Mouse (Mus musculus) midbrain, embryonic 15.5 days (tissue): ENCODE results near the gene Cfap61. TPM values are rescaled to one million over a fixed set of nuclear protein-coding genes. Genes with fewer than 3 reads are reported as not detected.
A peak's percentile ranks its signal among the peaks of the same experiment; 100 is the strongest.

ENCODE experiments used
- ATAC-seq: fragments of 200-750 bp; cut with Nextera tagmentation; replicated peaks from 2 replicates; pipeline ENCODE4 v1.8.0; 2017; ENCODE audit warnings: moderate TSS enrichment
- H3K27ac ChIP-seq: fragments of 300-500 bp; sonication (generic); 2 replicates; pipeline ENCODE4 v1.5.1; 2015; ENCODE audit warnings: mild to moderate bottlenecking, inconsistent platforms
- H3K27me3 ChIP-seq: fragments of 300-500 bp; sonication (generic); replicated peaks from 2 replicates; pipeline ENCODE4 v1.6.1; 2015; ENCODE audit warnings: inconsistent platforms
- H3K36me3 ChIP-seq: fragments of 300-500 bp; sonication (generic); replicated peaks from 2 replicates; pipeline ENCODE4 v1.6.1; 2015; ENCODE audit warnings: inconsistent platforms
- H3K4me1 ChIP-seq: fragments of 300-500 bp; sonication (generic); 2 replicates; pipeline ENCODE4 v1.6.1; 2015; ENCODE audit warnings: inconsistent platforms
- H3K4me2 ChIP-seq: fragments of 300-500 bp; sonication (generic); 2 replicates; pipeline ENCODE4 v1.6.1; 2015; ENCODE audit warnings: inconsistent platforms, mild to moderate bottlenecking, moderate library complexity
- H3K4me3 ChIP-seq: fragments of 300-500 bp; sonication (generic); 2 replicates; pipeline ENCODE4 v1.5.1; 2015; ENCODE audit warnings: mild to moderate bottlenecking, inconsistent platforms
- H3K9ac ChIP-seq: fragments of 300-500 bp; sonication (generic); 2 replicates; pipeline ENCODE4 v1.6.1; 2015; ENCODE audit warnings: mild to moderate bottlenecking, inconsistent platforms
- H3K9me3 ChIP-seq: fragments of 300-500 bp; sonication (generic); 2 replicates; pipeline ENCODE4 v1.6.1; 2016; ENCODE audit warnings: inconsistent platforms
- WGBS: fragments of 180-500 bp; shearing (Covaris S2); methylation state at CpG from one replicate; pipeline ENCODE4 v1.1.7; 2015; ENCODE audit warnings: mixed read lengths; 5-methylcytosine and 5-hydroxymethylcytosine counted together
- polyA plus RNA-seq: library from polyadenylated mRNA; unstranded; fragments of >200 nt; fragmentation: Nextera tagmentation; extraction: Ambion mirVana; gene quantifications from 2 replicates; pipeline ENCODE4 v1.2.1, GENCODE M21; 2015

Gene Cfap61
- polyA plus RNA-seq, 1 experiment from 2014 or later: 3.5 TPM

DNA sequence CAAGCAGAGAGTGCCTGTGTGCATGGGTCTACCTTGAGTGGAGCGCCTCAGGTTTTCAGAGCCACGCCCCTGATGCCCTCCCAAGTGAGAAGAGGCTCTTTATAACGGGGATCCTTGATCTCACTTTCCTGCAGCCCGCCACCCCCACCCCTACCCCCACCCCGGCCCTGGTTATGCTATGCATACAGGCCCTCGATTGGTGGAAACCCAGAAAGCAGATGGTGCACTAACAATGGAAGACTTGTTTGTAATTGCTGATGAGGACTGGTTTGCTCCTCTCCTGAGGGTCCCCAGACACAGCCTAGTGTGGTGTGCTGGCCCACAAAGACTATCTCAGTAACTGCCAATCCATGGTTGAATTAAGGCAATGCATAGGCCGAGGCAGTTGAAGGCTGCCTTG is 314.4 kb downstream of the Cfap61 start:
- Histone ChIP-seq H3K9ac (no peak overlapping the region), H3K27me3 (no peaks in the 10 kb centered on the region), H3K4me1 (no peaks in the 10 kb centered on the region), H3K4me3 (no peak overlapping the region), H3K36me3 (no peaks in the 10 kb centered on the region), H3K27ac (no peak overlapping the region), H3K4me2 (no peak overlapping the region), H3K9me3 (no peaks in the 10 kb centered on the region)
- peak; percentile 71 for ATAC-seq
- WGBS: 45% methylated on average over 7 of the region's 7 CpGs

DNA sequence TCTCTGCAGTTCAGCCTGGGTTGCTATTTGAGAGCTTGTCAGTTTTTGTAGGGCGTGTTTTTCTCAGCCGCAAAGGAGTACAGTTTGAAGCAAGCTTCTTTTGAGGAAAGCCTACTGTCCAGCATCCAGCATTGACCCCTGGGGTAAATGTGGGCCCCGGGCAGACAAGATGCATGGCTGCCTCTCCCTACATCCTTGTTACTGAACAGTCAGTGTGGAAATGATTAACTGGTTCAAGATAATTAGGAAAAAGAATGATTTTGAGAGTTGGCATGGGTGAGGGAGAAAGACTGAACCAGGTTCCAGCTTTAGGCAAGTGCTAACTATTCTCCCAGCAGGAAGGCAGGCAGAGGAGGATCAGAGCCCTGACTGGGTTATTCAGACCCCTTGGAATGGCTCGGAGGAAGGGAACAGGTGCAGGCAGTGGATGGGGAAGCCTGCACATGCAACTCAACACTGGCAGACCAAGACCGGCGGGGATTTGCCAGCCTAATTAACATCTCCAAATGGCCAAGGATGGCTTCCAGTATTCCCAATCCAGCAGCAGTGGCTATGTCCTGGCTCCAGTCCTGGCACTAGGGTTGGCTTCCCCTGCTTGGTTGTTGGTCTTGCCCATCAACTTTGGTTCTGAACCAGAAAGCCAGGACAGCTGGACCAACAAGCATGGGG is 315.8 kb downstream of the Cfap61 start:
- H3K36me3 ChIP-seq: no peaks in the 10 kb centered on the region
- no peaks in the 10 kb centered on the region for H3K9me3 ChIP-seq
- no peaks in the 10 kb centered on the region for H3K4me1 ChIP-seq
- no peak overlapping the region for H3K4me3 ChIP-seq
- ATAC-seq: no peak
- no peaks in the 10 kb centered on the region for H3K27me3 ChIP-seq
- H3K27ac ChIP-seq: no peak overlapping the region
- no peak overlapping the region for H3K4me2 ChIP-seq
- H3K9ac ChIP-seq: no peak overlapping the region
- 58% methylated on average over 6 of the region's 6 CpGs for WGBS

DNA sequence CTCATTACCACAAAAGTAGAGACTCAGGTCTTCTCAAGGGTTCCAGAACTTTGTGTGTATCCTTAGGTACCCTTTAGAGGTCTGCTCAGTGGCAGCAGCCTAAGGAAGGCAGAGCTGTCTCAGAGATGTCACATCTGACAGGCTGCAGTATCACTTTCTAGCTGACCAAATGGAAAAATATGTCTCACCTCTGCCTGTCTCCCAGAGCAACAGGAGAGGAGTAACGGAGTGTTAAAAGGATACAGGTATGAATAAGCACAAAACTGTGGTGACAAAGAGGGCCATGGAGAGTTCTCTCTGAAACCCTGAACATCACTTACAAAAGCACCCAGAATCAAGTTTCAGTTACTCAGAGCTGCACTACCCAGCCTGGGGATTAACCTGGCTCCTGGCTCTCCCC is 319.8 kb downstream of the Cfap61 start:
- H3K9ac ChIP-seq: no peak overlapping the region
- H3K27me3 ChIP-seq: no peaks in the 10 kb centered on the region
- 84% methylated on average over 1 of the region's 1 CpGs for WGBS
- H3K36me3 ChIP-seq: no peaks in the 10 kb centered on the region
- H3K27ac ChIP-seq: no peak overlapping the region
- H3K4me2 ChIP-seq: no peak overlapping the region
- H3K4me1 ChIP-seq: peaks cover 29% of the 10 kb centered on the region
- H3K4me3 ChIP-seq: no peak overlapping the region
- ATAC-seq: no peak
- H3K9me3 ChIP-seq: no peaks in the 10 kb centered on the region

DNA sequence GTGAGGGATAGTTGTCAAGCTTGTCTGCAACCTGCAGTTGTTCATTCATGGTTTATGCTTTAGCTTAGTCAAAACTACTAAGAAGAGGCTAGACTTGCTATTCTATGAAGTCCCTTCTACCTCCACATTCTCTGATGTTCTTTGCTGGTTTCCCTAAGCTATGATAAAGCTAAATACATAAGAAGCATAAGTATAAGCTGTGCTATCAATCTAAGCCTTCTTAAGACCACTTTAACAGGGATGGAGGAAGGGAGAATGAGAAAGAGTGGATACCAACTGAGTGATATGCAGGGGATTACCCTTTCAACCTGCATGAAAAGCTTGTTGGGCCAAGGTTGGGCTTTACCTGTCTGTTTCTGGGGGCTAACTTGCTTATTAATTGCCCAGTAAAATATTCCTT is 321.1 kb downstream of the Cfap61 start:
- H3K27ac ChIP-seq: no peak overlapping the region
- no peaks in the 10 kb centered on the region for H3K36me3 ChIP-seq
- H3K4me3 ChIP-seq: no peak overlapping the region
- H3K9ac ChIP-seq: no peak overlapping the region
- ATAC-seq: no peak
- peaks cover 39% of the 10 kb centered on the region for H3K4me1 ChIP-seq
- H3K27me3 ChIP-seq: no peaks in the 10 kb centered on the region
- no peak overlapping the region for H3K4me2 ChIP-seq
- H3K9me3 ChIP-seq: no peaks in the 10 kb centered on the region

DNA sequence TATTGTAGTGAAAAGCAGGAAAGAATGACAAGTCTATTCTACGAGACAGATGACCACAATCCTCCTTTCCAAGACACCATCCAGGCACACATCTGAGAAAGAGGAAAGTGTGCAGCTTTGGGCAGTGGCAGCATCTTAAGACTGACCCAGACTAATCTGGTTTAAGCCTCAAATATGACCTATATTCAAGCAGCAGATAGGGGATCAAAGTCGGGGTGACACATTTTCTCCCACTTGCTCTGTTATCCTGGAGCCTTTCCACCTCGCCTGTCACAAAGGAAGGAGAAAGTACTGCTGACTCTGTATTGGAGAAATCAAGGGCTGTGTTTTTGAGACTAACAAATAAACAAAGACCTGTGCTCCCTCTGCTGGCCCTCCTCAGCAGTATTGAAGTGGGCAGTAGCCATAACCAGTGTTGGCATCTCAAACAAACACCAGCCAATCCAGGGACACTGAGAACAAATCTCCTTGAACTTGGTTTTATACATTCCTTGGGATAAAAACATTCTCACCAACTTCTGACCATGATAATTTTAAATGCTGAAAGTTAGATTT is 321.8 kb downstream of the Cfap61 start:
- H3K4me1 ChIP-seq: peaks cover 47% of the 10 kb centered on the region
- H3K36me3 ChIP-seq: no peaks in the 10 kb centered on the region
- H3K4me2 ChIP-seq: no peak overlapping the region
- ATAC-seq: no peak
- H3K27me3 ChIP-seq: no peaks in the 10 kb centered on the region
- H3K9ac ChIP-seq: no peak overlapping the region
- H3K4me3 ChIP-seq: no peak overlapping the region
- WGBS: 41% methylated on average over 3 of the region's 3 CpGs
- H3K27ac ChIP-seq: 0 out of 2 replicates have a peak overlapping the region, but pooled peaks have one; percentile 5
- H3K9me3 ChIP-seq: no peaks in the 10 kb centered on the region

DNA sequence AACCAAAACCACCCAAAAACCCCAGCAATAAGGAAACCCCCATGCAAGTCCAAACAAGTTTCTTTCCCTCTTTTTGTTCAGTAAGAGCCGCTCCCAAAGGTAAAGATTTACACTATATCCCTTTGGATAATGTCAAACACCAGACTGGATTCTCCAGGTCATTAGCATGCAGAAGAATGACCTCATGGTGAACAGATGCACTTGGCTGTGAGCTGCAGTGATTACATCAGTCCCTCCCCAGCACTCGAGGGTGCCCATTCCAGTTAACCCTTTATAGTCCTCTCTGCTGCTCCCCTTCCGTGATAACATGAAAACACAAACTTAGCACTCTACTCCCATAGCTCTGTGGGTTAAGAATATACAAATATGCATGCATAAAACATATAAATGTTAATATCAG is 322.5 kb downstream of the Cfap61 start:
- H3K27me3 ChIP-seq: no peaks in the 10 kb centered on the region
- H3K36me3 ChIP-seq: no peaks in the 10 kb centered on the region
- ATAC-seq: no peak
- 0 out of 2 replicates have a peak overlapping the region, but pooled peaks have one; percentile 5 for H3K27ac ChIP-seq
- H3K9ac ChIP-seq: no peak overlapping the region
- no peaks in the 10 kb centered on the region for H3K9me3 ChIP-seq
- peaks cover 53% of the 10 kb centered on the region for H3K4me1 ChIP-seq
- 22% methylated on average over 3 of the region's 3 CpGs for WGBS
- H3K4me3 ChIP-seq: no peak overlapping the region
- H3K4me2 ChIP-seq: no peak overlapping the region

DNA sequence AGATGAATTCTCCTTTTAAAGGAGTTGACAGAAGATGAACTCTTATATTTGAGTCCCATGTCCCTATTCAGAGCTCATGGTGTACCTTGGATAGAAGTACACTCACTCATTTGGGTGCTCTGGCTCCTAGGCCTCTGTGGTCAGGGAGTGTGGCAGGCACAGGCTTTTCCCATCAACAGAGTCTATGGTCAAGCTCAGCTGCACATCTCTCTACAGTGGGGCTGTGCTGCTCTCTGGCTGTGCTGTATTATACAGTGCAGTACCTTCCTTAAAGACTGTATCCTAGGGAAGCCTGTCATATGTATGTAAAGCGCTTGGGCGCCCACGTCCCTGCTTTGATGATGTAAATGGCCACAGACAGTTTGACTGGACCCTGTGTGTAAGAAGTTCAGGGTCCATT is 323.0 kb downstream of the Cfap61 start:
- Histone ChIP-seq H3K27me3 (no peaks in the 10 kb centered on the region), H3K27ac (0 out of 2 replicates have a peak overlapping the region, but pooled peaks have one; percentile 29), H3K4me3 (no peak overlapping the region), H3K4me1 (peaks cover 59% of the 10 kb centered on the region), H3K9ac (no peak overlapping the region), H3K4me2 (no peak overlapping the region), H3K36me3 (no peaks in the 10 kb centered on the region), H3K9me3 (no peaks in the 10 kb centered on the region)
- 67% methylated on average over 3 of the region's 3 CpGs for WGBS
- ATAC-seq: no peak; the same call in 1 of the 2 replicates

DNA sequence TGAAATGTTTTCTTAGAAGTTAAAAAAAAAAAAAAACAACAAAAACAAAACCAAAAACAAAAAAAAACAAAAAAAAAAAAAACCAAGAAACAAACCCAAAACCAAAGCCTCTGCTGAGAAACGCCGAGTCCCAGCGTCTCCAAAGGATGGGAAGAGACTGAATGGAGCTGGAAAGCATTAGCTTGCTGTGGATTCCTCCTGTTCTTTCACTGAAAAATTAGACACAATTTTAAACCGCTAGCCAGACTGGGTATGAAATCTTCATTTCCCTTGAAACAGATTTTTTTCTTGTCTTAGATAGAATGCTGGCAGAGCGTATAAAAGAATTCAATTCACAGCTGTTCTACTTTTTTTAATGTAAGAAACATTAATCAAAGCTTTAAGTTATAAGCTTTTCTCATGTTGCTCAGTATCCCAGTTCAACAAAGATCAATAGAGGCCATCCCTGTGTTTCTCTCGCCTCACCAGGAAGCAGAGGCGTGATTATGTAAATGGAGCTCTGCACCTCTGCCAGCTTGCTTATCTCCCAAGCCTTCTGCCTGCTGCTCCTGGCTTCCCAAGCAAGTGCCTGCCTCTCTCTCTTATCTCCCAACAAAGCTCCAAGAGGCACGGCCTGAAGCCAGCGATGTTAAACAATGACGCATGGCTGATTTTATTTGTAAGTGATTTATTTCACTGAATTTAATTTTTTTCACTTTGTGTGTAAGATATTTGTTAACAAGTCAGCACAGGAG is 324.3 kb downstream of the Cfap61 start:
- H3K9ac ChIP-seq: no peak overlapping the region
- H3K9me3 ChIP-seq: no peaks in the 10 kb centered on the region
- no peaks in the 10 kb centered on the region for H3K36me3 ChIP-seq
- H3K4me1 ChIP-seq: peaks cover 62% of the 10 kb centered on the region
- peak overlapping the region; percentile 20; the same call in 1 of the 2 replicates for H3K4me2 ChIP-seq
- no peaks in the 10 kb centered on the region for H3K27me3 ChIP-seq
- H3K4me3 ChIP-seq: no peak overlapping the region
- WGBS: 14% methylated on average over 10 of the region's 10 CpGs
- ATAC-seq: peak; percentile 81
- peak overlapping the region; percentile 78 for H3K27ac ChIP-seq

DNA sequence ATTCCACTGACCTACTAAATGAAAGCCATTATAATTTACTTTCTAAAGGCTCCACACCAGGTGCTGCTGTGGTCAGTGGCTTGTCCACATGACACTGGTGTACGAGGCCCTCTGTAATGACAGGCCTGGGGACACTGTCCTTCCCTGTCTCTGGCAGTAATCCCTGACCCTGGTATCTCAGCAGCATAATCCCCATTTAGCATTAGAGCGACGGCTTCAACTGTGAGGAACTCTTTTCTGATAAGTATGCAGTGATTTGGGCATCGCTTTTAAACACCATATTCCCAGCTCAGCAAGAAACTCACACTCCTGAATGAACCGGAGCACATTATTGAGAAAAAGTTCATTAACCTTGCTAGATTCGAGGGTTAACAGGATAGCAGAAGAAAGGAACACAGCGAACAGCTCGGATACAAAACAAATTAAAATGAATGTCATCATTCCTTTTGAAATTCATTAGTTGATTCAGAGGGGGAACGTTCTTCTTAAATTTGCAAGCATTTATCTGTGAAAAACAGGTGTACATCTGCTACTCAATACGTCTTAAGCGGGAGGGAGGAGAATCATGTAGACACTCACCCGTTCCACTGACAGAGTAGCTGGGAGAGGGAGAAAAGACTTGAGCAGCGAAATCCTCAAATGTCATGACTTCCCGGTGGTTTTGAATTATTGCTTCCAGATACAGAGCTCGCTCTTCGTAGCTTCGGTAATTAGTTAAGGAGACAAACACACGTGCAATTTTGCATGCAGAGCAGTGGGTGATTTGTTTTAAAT is 325.4 kb downstream of the Cfap61 start:
- no peaks in the 10 kb centered on the region for H3K36me3 ChIP-seq
- no peak overlapping the region for H3K4me3 ChIP-seq
- H3K9ac ChIP-seq: no peak overlapping the region
- peak; percentile 44; the same call in 1 of the 2 replicates for ATAC-seq
- 19% methylated on average over 18 of the region's 18 CpGs for WGBS
- peaks cover 62% of the 10 kb centered on the region for H3K4me1 ChIP-seq
- H3K27me3 ChIP-seq: no peaks in the 10 kb centered on the region
- peak overlapping the region; percentile 78 for H3K27ac ChIP-seq
- no peaks in the 10 kb centered on the region for H3K9me3 ChIP-seq
- H3K4me2 ChIP-seq: 0 out of 2 replicates have a peak overlapping the region, but pooled peaks have one; percentile 10

DNA sequence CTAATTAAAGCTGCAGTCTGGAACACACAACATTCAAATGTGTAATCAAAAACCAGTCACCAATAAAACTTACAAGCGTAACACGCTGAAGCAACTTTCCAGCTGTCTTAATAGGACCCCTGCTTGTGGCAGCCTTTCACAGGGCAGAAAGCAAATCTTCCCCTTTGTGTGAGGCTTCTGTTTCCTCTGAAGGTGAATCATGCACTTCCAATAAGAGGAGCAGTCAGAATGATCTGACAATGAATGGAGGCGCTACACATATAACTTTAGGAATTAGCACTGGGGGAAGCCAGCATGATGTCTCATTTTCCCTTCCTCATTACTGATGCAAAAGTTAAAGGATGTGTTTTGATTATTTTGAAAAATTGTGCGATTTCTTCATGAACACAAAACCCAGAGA is 326.6 kb downstream of the Cfap61 start:
- Histone ChIP-seq H3K9ac (no peak overlapping the region), H3K4me2 (no peak overlapping the region), H3K9me3 (no peaks in the 10 kb centered on the region), H3K27me3 (no peaks in the 10 kb centered on the region), H3K27ac (peak overlapping the region; percentile 41; the same call in 1 of the 2 replicates), H3K36me3 (no peaks in the 10 kb centered on the region), H3K4me3 (no peak overlapping the region), H3K4me1 (peaks cover 58% of the 10 kb centered on the region)
- no peak for ATAC-seq
- WGBS: 38% methylated on average over 4 of the region's 4 CpGs

DNA sequence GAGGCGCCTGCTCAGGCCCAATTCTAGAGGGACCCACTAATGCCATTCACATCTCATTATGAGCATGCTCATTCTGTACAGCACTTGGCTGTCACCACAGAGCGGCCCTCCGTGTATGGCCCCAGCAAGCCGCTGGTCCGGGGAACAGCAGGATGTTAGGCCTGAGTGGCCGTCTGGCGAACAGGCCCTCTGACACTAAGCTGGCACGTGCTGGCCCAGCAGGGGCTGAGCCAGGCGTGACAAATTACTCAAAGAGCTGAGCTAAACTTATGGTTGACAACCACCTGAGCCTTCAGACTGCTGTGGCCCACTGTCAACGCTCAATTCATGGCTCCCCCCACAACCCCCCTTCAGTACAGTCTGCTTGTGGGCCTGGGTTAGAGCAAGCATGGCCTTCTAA is 327.6 kb downstream of the Cfap61 start:
- Histone ChIP-seq H3K9me3 (no peaks in the 10 kb centered on the region), H3K9ac (no peak overlapping the region), H3K4me3 (no peak overlapping the region), H3K4me1 (peaks cover 50% of the 10 kb centered on the region), H3K36me3 (no peaks in the 10 kb centered on the region), H3K27me3 (no peaks in the 10 kb centered on the region), H3K27ac (peak overlapping the region; percentile 41; the same call in 1 of the 2 replicates), H3K4me2 (no peak overlapping the region)
- peak; percentile 75 for ATAC-seq
- 15% methylated on average over 10 of the region's 10 CpGs for WGBS

DNA sequence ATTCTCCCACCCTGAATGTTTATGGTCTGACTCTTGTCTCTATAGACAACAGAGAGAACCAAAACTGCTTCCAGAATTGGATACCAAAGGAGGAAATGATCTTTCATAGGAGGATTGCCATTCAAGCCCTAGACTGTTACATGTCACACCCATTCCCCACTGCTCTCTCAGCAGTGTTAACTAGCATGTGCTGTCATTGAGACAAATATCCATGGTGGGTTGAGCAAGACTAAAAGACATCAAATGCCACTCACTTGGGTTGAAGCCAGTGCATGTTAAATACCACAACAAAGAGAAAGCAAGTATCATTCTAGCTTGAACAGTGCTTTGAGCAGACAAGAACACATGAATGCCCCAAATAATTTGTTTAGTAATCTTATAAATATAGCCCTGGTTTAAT is 328.4 kb downstream of the Cfap61 start:
- peaks cover 43% of the 10 kb centered on the region for H3K4me1 ChIP-seq
- H3K4me2 ChIP-seq: no peak overlapping the region
- H3K9ac ChIP-seq: no peak overlapping the region
- no peaks in the 10 kb centered on the region for H3K27me3 ChIP-seq
- H3K36me3 ChIP-seq: no peaks in the 10 kb centered on the region
- 0 out of 2 replicates have a peak overlapping the region, but pooled peaks have one; percentile 41 for H3K27ac ChIP-seq
- no peaks in the 10 kb centered on the region for H3K9me3 ChIP-seq
- no peak for ATAC-seq
- no peak overlapping the region for H3K4me3 ChIP-seq
